In genomic region chr6:126163861-126164755, GRCm38 (mm10) we compare ENCODE assay signal across 9 mouse cellular contexts. TPM values are rescaled to one million over a fixed set of nuclear protein-coding genes. Genes with fewer than 3 reads are reported as not detected.
A peak's percentile ranks its signal among the peaks of the same experiment; 100 is the strongest.
DNase-seq lines count a peak whose midpoint lies in the region; ATAC-seq and TF ChIP-seq lines count a peak whose summit lies in the region.
"Had no signal": no experiment of that assay in that cellular context is flagged by ENCODE, and none has a peak within 500 bp of the region (broad histone marks: within the 10 kb centered on the region; RNA-seq: fewer than 3 reads in every experiment).

No protein-coding gene starts in this region.

- no peak for TF ChIP-seq CTCF in layer of hippocampus, adult 2 months (conservative IDR thresholded peaks at IDR 0.05)
- TF ChIP-seq CTCF in hindbrain, postnatal 0 days (IDR thresholded peaks at IDR 0.05; ENCODE audit: low read depth), result no peak

- H3K9ac ChIP-seq in embryonic facial prominence, embryonic 12.5 days, result peak overlapping the region; percentile 71
- H3K9ac ChIP-seq in hindbrain, postnatal 0 days (replicated peaks; ENCODE audit: low read length), result no peak overlapping the region; the same call in 1 of the 2 replicates
- no peak overlapping the region; the same call in 1 of the 2 replicates for H3K9ac ChIP-seq in midbrain, embryonic 14.5 days (replicated peaks; ENCODE audit: low read length)

- H3K27ac ChIP-seq in layer of hippocampus, adult 2 months, result peak overlapping the region; percentile 91
- H3K27ac ChIP-seq in embryonic facial prominence, embryonic 12.5 days, result peak overlapping the region; percentile 80
- H3K27ac ChIP-seq in hindbrain, postnatal 0 days, result no peak overlapping the region
- no peak overlapping the region for H3K27ac ChIP-seq in midbrain, embryonic 14.5 days (replicated peaks; ENCODE audit: low read depth, low read length)

- no peak for ATAC-seq in embryonic facial prominence, embryonic 12.5 days (ENCODE audit: insufficient number of reproducible peaks, insufficient read depth, low FRiP score, low TSS enrichment)
- no peak for ATAC-seq in hindbrain, postnatal 0 days
- ATAC-seq in midbrain, embryonic 14.5 days (ENCODE audit: low FRiP score, low TSS enrichment), result peak; percentile 32; the same call in 1 of the 2 replicates

- no peak for DNase-seq in layer of hippocampus, adult 2 months (ENCODE audit: low spot score in 2 of 2)
- no peak for DNase-seq in layer of hippocampus, adult 9-10 months (ENCODE audit: low spot score)
- no peak for DNase-seq in hindbrain, postnatal 0 days (ENCODE audit: low spot score)
- peak; percentile 35 for DNase-seq in midbrain, embryonic 14.5 days
- DNase-seq in adrenal gland, adult 8-10 months, result no peak
- DNase-seq in thymus, postnatal 0 days (ENCODE audit: low spot score), result no peak
- DNase-seq in ovary, postnatal 10 days (ENCODE audit: low spot score), result no peak

- peaks cover 1% of the 10 kb centered on the region; the same call in 1 of the 2 replicates for H3K36me3 ChIP-seq in embryonic facial prominence, embryonic 12.5 days
- H3K36me3 ChIP-seq in hindbrain, postnatal 0 days (ENCODE audit: insufficient read depth, low read length), result no peaks in the 10 kb centered on the region
- H3K36me3 ChIP-seq in midbrain, embryonic 14.5 days (ENCODE audit: control insufficient read depth, insufficient read depth, low read length), result no peaks in the 10 kb centered on the region

- peak overlapping the region; percentile 61 for H3K4me3 ChIP-seq in layer of hippocampus, adult 2 months
- peak overlapping the region; percentile 56 for H3K4me3 ChIP-seq in embryonic facial prominence, embryonic 12.5 days
- peak overlapping the region; percentile 36 for H3K4me3 ChIP-seq in hindbrain, postnatal 0 days (ENCODE audit: low read length)
- H3K4me3 ChIP-seq in midbrain, embryonic 14.5 days (replicated peaks; ENCODE audit: low read depth, low read length), result peak overlapping the region; percentile 30

- H3K4me1 ChIP-seq in embryonic facial prominence, embryonic 12.5 days, result peaks cover 50% of the 10 kb centered on the region
- H3K4me1 ChIP-seq in hindbrain, postnatal 0 days (ENCODE audit: insufficient read depth, low read length), result peaks cover 20% of the 10 kb centered on the region
- H3K4me1 ChIP-seq in midbrain, embryonic 14.5 days (ENCODE audit: control insufficient read depth, insufficient read depth, low read length), result peaks cover 39% of the 10 kb centered on the region

- H3K9me3 ChIP-seq in embryonic facial prominence, embryonic 12.5 days, result no peaks in the 10 kb centered on the region
- H3K9me3 ChIP-seq in hindbrain, postnatal 0 days (ENCODE audit: low read length), result no peaks in the 10 kb centered on the region
- H3K9me3 ChIP-seq in midbrain, embryonic 14.5 days (ENCODE audit: control insufficient read depth, low read length), result no peaks in the 10 kb centered on the region

- WGBS in embryonic facial prominence, embryonic 12.5 days, result under 1% methylated on average over 41 of the region's 41 CpGs
- WGBS in hindbrain, postnatal 0 days, result under 1% methylated on average over 41 of the region's 41 CpGs
- under 1% methylated on average over 41 of the region's 41 CpGs for WGBS in midbrain, embryonic 14.5 days

- H3K27me3 ChIP-seq in embryonic facial prominence, embryonic 12.5 days, result 0 out of 2 replicates have a peak, but pooled peaks cover 3% of the 10 kb centered on the region
- H3K27me3 ChIP-seq in hindbrain, postnatal 0 days (ENCODE audit: insufficient read depth, low read length), result peaks cover 47% of the 10 kb centered on the region
- H3K27me3 ChIP-seq in midbrain, embryonic 14.5 days (ENCODE audit: control insufficient read depth, insufficient read depth, low read length), result peaks cover 65% of the 10 kb centered on the region

- H3K4me2 ChIP-seq in embryonic facial prominence, embryonic 12.5 days (replicated peaks), result peak overlapping the region; percentile 82
- peak overlapping the region; percentile 64 for H3K4me2 ChIP-seq in hindbrain, postnatal 0 days (ENCODE audit: low read depth, low read length)
- H3K4me2 ChIP-seq in midbrain, embryonic 14.5 days (ENCODE audit: low read length), result peak overlapping the region; percentile 64

RNA-seq across cellular contexts. Expression of gene Ntf3, which starts 2.6 kb away (rescaled TPM):
- 10 to 100 TPM; 12.5 to 14.0 TPM for total RNA-seq in layer of hippocampus, adult 2 months (2021)
- 30.2 and 32.3 TPM in 2 replicates for polyA plus RNA-seq in embryonic facial prominence, embryonic 12.5 days (2016; fragmentation: Nextera tagmentation; extraction: Ambion mirVana)
- total RNA-seq in hindbrain, postnatal 0 days (2014; rRNA removed), result 6.7 and 8.9 TPM in 2 replicates
- polyA plus RNA-seq in hindbrain, postnatal 0 days (2015; fragmentation: Nextera tagmentation; extraction: Ambion mirVana), result 7.9 and 9.1 TPM in 2 replicates
- 1.4 and 1.8 TPM in 2 replicates for polyA plus RNA-seq in midbrain, embryonic 14.5 days (2014; fragmentation: Nextera tagmentation; extraction: Ambion mirVana)
- 1 to 10 TPM; 1.3 to 4.1 (median 2.6) TPM for total RNA-seq in adrenal gland, adult 8-10 months (2022)
- polyA plus RNA-seq in thymus, postnatal 0 days (2015; fragmentation: Nextera tagmentation; extraction: Ambion mirVana), result 0.20 and 0.33 TPM in 2 replicates
- total RNA-seq: hematopoietic stem cell, adult 5-6 weeks had no signal

Comparison
In these comparisons a context has a peak if more than half of its experiments do, and no peak if none do; other contexts are left out.
1. H3K27ac ChIP-seq: peak in layer of hippocampus, adult 2 months (single experiment) and embryonic facial prominence, embryonic 12.5 days (single experiment); none in hindbrain, postnatal 0 days (single experiment) and midbrain, embryonic 14.5 days (single experiment).
2. Peak in every context shown above with its lines, with median percentiles within 50 percentile points of each other: H3K4me3 ChIP-seq and H3K4me2 ChIP-seq.